Mouse (Mus musculus): Measurements from ENCODE around the gene Hist1h2ao.
"Not testable (repeated sequence)": the region's sequence is repeated elsewhere in the genome, so short reads cannot be mapped to it uniquely, and the experiment has no call there.

Gene Hist1h2ao

DNA sequence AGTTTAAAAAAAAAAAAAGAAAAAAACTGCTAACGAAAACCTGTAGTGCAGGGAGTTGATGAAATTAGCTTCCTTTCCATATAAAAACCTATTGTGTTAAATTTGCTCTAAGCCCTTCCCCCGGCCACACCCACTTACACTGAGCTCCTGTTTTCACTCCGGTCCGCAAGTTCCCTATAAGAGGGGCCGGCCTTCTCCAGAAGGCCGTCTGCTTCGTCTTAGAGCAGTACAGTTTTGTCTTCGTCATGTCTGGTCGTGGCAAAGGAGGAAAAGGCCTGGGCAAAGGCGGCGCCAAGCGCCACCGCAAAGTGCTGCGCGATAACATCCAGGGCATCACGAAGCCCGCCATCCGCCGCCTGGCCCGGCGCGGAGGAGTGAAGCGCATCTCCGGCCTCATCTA, 1.3 kb downstream of the Hist1h2ao start, which contains the start of gene Hist1h4m:
TSS of gene Hist1h4m (plus strand) at position 208 of the 400 bp plus-strand sequence.
- H3K4me1 ChIP-seq (replicated peaks; ENCODE audit: low read depth, low read length); H3K36me3 ChIP-seq (ENCODE audit: insufficient read depth, low read length); H3K4me3 ChIP-seq (replicated peaks; ENCODE audit: low read length); H3K27me3 ChIP-seq (ENCODE audit: insufficient read depth, low read length); H3K9me3 ChIP-seq (ENCODE audit: low read length): not testable (repeated sequence)

DNA sequence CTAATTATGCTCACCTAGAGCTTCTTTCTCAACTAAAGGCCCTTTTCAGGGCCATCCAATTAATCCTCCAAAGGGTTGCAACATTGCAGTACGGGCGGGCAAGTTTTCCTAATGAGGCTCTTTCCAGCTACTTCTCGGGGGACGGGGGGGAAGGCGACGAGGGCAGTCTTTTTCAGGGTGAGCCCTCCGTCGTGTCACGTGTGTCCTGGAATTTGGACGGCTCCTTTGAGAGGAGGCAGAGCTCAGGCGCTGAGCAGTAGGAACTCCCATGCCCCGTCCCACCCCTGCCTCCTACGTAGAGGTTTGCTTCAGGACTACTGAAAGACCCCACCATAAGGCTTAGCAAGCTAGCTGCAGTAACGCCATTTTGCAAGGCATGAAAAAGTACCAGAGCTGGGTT, 1.8 kb downstream of the Hist1h2ao start:
- H3K4me1 ChIP-seq (replicated peaks; ENCODE audit: low read depth, low read length); H3K27me3 ChIP-seq (ENCODE audit: insufficient read depth, low read length); H3K4me3 ChIP-seq (replicated peaks; ENCODE audit: low read length); H3K9me3 ChIP-seq (ENCODE audit: low read length); H3K36me3 ChIP-seq (ENCODE audit: insufficient read depth, low read length): not testable (repeated sequence)

DNA sequence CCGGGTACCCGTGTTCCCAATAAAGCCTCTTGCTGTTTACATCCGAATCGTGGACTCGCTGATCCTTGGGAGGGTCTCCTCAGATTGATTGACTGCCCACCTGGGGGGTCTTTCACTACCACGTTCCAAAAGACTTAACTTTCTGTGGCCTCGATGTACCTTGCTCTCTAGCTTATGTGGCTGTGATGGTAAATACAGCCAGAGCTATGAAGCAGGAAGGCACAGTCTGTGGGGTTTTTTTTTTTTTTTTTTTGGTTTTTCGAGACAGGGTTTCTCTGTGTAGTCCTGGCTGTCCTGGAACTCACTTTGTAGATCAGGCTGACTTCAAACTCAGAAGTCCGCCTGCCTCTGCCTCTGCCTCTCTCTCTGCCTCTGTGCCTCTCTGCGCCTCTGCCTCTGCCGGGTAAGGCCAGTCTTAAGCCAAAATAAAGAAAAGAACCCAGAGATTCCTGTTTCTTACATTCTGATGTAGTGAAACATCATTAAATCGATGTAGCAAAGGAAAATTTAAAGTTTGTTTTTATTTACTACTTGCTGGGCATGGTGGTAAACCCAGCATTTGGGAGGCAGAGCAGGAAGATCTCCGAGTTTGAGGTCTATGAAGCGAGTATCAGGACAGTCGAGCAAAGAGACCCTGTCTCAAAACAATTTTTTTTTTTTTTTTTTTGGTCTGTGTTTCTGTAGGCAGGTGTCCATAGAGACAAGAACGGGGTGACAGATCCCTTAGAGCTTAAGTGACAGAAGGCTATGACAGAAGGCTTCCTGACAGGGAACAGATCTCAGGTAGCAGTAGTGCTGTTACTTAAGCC, 10.0 kb downstream of the Hist1h2ao start:
- H3K36me3 ChIP-seq (ENCODE audit: insufficient read depth, low read length); H3K9me3 ChIP-seq (ENCODE audit: low read length); H3K27me3 ChIP-seq (ENCODE audit: insufficient read depth, low read length): not testable (repeated sequence)
- H3K4me3 ChIP-seq (replicated peaks; ENCODE audit: low read length): 0 out of 2 replicates have a peak overlapping the region, but pooled peaks have one; percentile 18
- H3K4me1 ChIP-seq (replicated peaks; ENCODE audit: low read depth, low read length): peaks cover 22% of the 10 kb centered on the region

DNA sequence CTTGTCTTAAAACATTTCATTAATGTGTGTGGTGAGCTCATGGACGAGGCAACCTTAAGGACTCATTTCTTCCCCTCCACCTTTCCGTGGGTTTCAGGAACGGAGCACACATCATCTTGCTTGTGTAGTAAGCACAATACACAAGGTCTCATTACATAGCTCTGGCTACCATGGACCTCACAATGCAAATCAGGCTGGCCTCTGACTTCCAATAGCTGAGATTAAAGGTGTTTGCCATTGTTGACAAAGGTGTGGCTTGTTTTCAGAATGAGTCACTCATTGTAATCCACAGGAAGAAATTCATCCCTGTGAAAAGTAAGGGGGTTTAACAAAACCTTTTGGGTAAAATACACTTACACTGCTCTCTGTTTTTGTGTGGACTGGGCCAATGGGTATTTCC, 18.2 kb downstream of the Hist1h2ao start:
- no peak for TF ChIP-seq POU5F1 (IDR thresholded peaks at IDR 0.05; ENCODE audit: borderline replicate concordance, low read length)
- H3K27me3 ChIP-seq (ENCODE audit: insufficient read depth, low read length): no peaks in the 10 kb centered on the region
- H3K4me3 ChIP-seq (replicated peaks; ENCODE audit: low read length): no peak overlapping the region
- H3K4me1 ChIP-seq (replicated peaks; ENCODE audit: low read depth, low read length): peaks cover 48% of the 10 kb centered on the region
- H3K36me3 ChIP-seq (ENCODE audit: insufficient read depth, low read length): no peaks in the 10 kb centered on the region
- H3K9me3 ChIP-seq (ENCODE audit: low read length): no peaks in the 10 kb centered on the region

DNA sequence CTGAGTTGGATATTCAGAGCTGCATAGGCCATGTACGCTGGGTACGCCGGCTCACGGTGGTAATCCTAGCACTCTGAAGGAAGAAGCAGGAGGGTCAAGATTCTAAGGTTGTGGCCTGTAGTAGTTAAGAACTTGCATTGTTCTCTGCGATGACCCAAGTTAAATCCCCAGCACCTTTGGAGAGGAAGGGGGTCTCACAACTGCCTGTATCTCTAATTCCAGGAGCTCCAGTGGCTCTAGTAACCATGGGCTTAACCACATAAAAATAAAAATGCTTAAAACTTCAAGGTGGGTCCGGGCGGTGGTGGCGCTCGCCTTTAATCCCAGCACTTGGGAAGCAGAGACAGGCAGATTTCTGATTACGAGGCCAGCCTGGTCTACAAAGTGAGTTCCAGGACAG, 20.1 kb downstream of the Hist1h2ao start:
- Histone ChIP-seq H3K27me3 (ENCODE audit: insufficient read depth, low read length) (no peaks in the 10 kb centered on the region), H3K4me3 (replicated peaks; ENCODE audit: low read length) (0 out of 2 replicates have a peak overlapping the region, but pooled peaks have one; percentile 3), H3K9me3 (ENCODE audit: low read length) (no peaks in the 10 kb centered on the region), H3K4me1 (replicated peaks; ENCODE audit: low read depth, low read length) (peaks cover 47% of the 10 kb centered on the region), H3K36me3 (ENCODE audit: insufficient read depth, low read length) (no peaks in the 10 kb centered on the region)
- TF ChIP-seq CTCF (conservative IDR thresholded peaks at IDR 0.05; ENCODE audit: low read length) (no peak), NANOG (IDR thresholded peaks at IDR 0.05; ENCODE audit: borderline replicate concordance, low read length) (no peak), POU5F1 (IDR thresholded peaks at IDR 0.05; ENCODE audit: borderline replicate concordance, low read length) (no peak)

DNA sequence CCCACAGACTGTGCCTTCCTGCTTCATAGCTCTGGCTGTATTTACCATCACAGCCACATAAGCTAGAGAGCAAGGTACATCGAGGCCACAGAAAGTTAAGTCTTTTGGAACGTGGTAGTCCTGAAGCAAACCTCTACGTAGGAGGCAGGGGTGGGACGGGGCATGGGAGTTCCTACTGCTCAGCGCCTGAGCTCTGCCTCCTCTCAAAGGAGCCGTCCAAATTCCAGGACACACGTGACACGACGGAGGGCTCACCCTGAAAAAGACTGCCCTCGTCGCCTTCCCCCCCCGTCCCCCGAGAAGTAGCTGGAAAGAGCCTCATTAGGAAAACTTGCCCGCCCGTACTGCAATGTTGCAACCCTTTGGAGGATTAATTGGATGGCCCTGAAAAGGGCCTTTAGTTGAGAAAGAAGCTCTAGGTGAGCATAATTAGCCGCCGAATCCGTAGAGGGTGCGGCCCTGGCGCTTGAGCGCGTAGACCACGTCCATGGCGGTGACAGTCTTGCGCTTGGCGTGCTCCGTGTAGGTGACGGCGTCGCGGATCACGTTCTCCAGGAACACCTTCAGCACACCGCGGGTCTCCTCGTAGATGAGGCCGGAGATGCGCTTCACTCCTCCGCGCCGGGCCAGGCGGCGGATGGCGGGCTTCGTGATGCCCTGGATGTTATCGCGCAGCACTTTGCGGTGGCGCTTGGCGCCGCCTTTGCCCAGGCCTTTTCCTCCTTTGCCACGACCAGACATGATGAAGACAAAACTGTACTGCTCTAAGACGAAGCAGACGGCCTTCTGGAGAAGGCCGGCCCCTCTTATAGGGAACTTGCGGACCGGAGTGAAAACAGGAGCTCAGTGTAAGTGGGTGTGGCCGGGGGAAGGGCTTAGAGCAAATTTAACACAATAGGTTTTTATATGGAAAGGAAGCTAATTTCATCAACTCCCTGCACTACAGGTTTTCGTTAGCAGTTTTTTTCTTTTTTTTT, 21.4 kb downstream of the Hist1h2ao start, which contains the start of gene Hist1h4n:
TSS of gene Hist1h4n (minus strand) at position 779 of the 977 bp plus-strand sequence.
- peaks cover 33% of the 10 kb centered on the region for H3K4me1 ChIP-seq (replicated peaks; ENCODE audit: low read depth, low read length)
- not testable (repeated sequence) for H3K36me3 ChIP-seq (ENCODE audit: insufficient read depth, low read length); H3K4me3 ChIP-seq (replicated peaks; ENCODE audit: low read length); H3K27me3 ChIP-seq (ENCODE audit: insufficient read depth, low read length); H3K9me3 ChIP-seq (ENCODE audit: low read length)

DNA sequence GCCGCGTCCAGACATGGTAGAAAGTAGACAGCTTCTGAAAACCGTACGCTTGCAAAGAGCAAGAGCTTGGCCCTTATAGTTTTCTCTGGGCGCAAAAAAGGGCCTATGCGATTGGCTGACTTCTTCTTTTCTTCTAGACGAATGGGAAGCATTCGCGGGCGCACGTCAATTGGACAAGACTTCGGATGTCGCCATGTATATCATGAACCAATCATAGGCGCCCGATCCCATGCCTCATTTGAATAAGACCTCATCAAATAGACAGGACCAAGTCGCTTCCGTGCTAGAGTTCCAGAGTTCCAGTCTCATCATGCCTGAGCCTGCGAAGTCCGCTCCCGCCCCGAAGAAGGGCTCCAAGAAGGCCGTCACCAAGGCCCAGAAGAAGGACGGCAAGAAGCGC, 23.2 kb downstream of the Hist1h2ao start, which contains the start of the genes Hist1h2ap and Hist1h2br:
TSS of gene Hist1h2ap (minus strand) at position 47 of the 400 bp plus-strand sequence.
TSS of gene Hist1h2br (plus strand) at position 283 of the 400 bp plus-strand sequence.
- not testable (repeated sequence) for H3K36me3 ChIP-seq (ENCODE audit: insufficient read depth, low read length); H3K4me3 ChIP-seq (replicated peaks; ENCODE audit: low read length); H3K27me3 ChIP-seq (ENCODE audit: insufficient read depth, low read length); H3K9me3 ChIP-seq (ENCODE audit: low read length)
- H3K4me1 ChIP-seq (replicated peaks; ENCODE audit: low read depth, low read length): peaks cover 19% of the 10 kb centered on the region

DNA sequence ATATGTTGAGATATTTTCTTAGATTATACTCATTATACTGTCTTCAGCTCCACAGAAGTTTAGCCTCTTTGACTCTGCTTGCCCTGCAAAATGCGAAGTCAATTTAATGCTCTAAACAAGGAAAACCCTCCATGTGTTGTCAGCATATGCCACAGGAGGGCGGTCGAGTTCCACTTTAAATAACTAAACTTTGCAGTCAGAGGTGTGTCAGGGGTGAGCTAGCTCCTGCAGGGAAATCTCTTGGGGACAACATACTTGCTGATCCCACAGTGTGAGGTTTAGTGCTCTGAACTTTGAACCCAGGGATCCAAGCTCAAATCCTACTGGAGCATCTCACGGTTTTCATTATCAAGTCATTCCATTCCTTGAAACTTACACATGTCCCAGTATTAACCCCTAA, 30.2 kb downstream of the Hist1h2ao start:
- not testable (repeated sequence) for H3K4me3 ChIP-seq (replicated peaks; ENCODE audit: low read length); H3K9me3 ChIP-seq (ENCODE audit: low read length); H3K27me3 ChIP-seq (ENCODE audit: insufficient read depth, low read length); H3K4me1 ChIP-seq (replicated peaks; ENCODE audit: low read depth, low read length); H3K36me3 ChIP-seq (ENCODE audit: insufficient read depth, low read length)

DNA sequence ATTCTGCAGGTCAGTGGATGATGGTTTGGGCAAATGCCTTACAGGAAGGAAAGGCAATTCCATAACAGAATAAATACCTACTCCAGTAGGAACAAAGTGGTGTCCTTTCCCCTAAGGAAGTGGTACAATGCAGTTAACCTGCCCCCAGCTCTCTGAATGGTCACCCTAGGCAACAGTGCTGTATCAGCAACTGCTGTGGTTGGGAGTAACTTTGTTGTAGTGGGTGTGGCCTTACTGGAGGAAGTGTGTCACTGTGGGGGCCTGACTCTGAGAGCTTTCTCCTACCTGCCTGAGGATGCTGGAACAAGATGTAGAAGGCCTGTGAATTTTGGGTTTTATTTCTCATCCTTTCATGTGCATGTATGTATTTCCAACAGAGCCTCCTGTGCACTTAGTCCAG, 36.1 kb downstream of the Hist1h2ao start:
- H3K9me3 ChIP-seq (ENCODE audit: low read length); H3K36me3 ChIP-seq (ENCODE audit: insufficient read depth, low read length); H3K4me3 ChIP-seq (replicated peaks; ENCODE audit: low read length); H3K27me3 ChIP-seq (ENCODE audit: insufficient read depth, low read length): not testable (repeated sequence)
- H3K4me1 ChIP-seq (replicated peaks; ENCODE audit: low read depth, low read length): peaks cover 17% of the 10 kb centered on the region
